ENCODE assay signal across 14 mouse cellular contexts in genomic region chr11:81595235-81595634, GRCm38 (mm10).
A peak's percentile ranks its signal among the peaks of the same experiment; 100 is the strongest.
DNase-seq lines count a peak whose midpoint lies in the region; ATAC-seq and TF ChIP-seq lines count a peak whose summit lies in the region.
"Had no signal": no experiment of that assay in that cellular context is flagged by ENCODE, and none has a peak within 500 bp of the region (broad histone marks: within the 10 kb centered on the region; RNA-seq: fewer than 3 reads in every experiment).

No protein-coding gene starts in this region.

- no peaks in the 10 kb centered on the region for H3K27me3 ChIP-seq in heart, embryonic 16.5 days (ENCODE audit: control insufficient read depth, insufficient read depth, low read length)
- H3K27me3 ChIP-seq: intestine, embryonic 15.5 days; liver, embryonic 13.5 days; neural tube, embryonic 15.5 days had no signal

- DNase-seq in heart, adult 18-20 months: no peak
- peak; percentile 34 to 71 for DNase-seq in left cerebral cortex, postnatal 10 days (ENCODE audit: extremely low spot score in 1 of 2, low spot score in 2 of 2)
- DNase-seq in left cerebral cortex, adult 2 months (ENCODE audit: extremely low spot score in 1 of 2, low spot score in 2 of 2): no peak
- peak; percentile 86 for DNase-seq in brain, embryonic 14.5 days (ENCODE audit: low read depth)
- peak; percentile 52 to 90 for DNase-seq in left cerebral cortex, postnatal 25 days (ENCODE audit: low spot score in 2 of 2)
- DNase-seq in cerebellum, adult 9-10 months: no peak
- DNase-seq: adrenal gland, postnatal 14 days; cerebellum, adult 2 months; liver, embryonic 13.5 days; thymus, postnatal 36 days had no signal

- TF ChIP-seq POLR2A in brain, embryonic 14.5 days (IDR thresholded peaks at IDR 0.05; ENCODE audit: borderline replicate concordance, extremely low read depth, insufficient read depth, insufficient read length, poor library complexity, severe bottlenecking): no peak

- peaks cover 13% of the 10 kb centered on the region for H3K4me1 ChIP-seq in heart, embryonic 16.5 days (ENCODE audit: control insufficient read depth, insufficient read depth, low read length)
- H3K4me1 ChIP-seq: intestine, embryonic 15.5 days; liver, embryonic 13.5 days had no signal

- 38% methylated on average over 2 of the region's 2 CpGs for WGBS in heart, embryonic 16.5 days

- intact Hi-C loops in left cerebral cortex, postnatal 10 days (cut with DNase I): no loop called here
- intact Hi-C loops in left cerebral cortex, adult 2 months (cut with DNase I): no loop called here
- intact Hi-C loops in left cerebral cortex, postnatal 25 days (cut with DNase I): no loop called here

- no peak overlapping the region for H3K27ac ChIP-seq in heart, embryonic 16.5 days (ENCODE audit: low read length)
- no peak overlapping the region for H3K27ac ChIP-seq in left cerebral cortex, adult 2 months
- H3K27ac ChIP-seq: intestine, embryonic 15.5 days; liver, embryonic 13.5 days; midbrain, embryonic 12.5 days; neural tube, embryonic 15.5 days had no signal

- peak; percentile 73 for ATAC-seq in heart, embryonic 16.5 days (replicated peaks; ENCODE audit: extremely low read depth, insufficient read depth, low FRiP score)
- ATAC-seq: intestine, embryonic 15.5 days had no signal

- no peak for TF ChIP-seq CTCF in left cerebral cortex, adult 2 months (IDR thresholded peaks at IDR 0.05)
- TF ChIP-seq CTCF in brain, embryonic 14.5 days (IDR thresholded peaks at IDR 0.05; ENCODE audit: borderline replicate concordance, extremely low read depth, insufficient read depth, insufficient read length): no peak

- H3K9me3 ChIP-seq in heart, embryonic 16.5 days (replicated peaks; ENCODE audit: control insufficient read depth, low read length): no peaks in the 10 kb centered on the region
- H3K9me3 ChIP-seq: intestine, embryonic 15.5 days; liver, embryonic 13.5 days; midbrain, embryonic 12.5 days; neural tube, embryonic 15.5 days had no signal

- H3K9ac ChIP-seq in heart, embryonic 16.5 days (ENCODE audit: low read length): no peak overlapping the region
- H3K9ac ChIP-seq: intestine, embryonic 15.5 days; liver, embryonic 13.5 days; midbrain, embryonic 12.5 days; neural tube, embryonic 15.5 days had no signal

- H3K36me3 ChIP-seq in heart, embryonic 16.5 days (ENCODE audit: control insufficient read depth, insufficient read depth): no peaks in the 10 kb centered on the region
- H3K36me3 ChIP-seq: intestine, embryonic 15.5 days; liver, embryonic 13.5 days; midbrain, embryonic 12.5 days; neural tube, embryonic 15.5 days had no signal

- H3K4me2 ChIP-seq in heart, embryonic 16.5 days (ENCODE audit: low read depth, low read length): no peak overlapping the region
- H3K4me2 ChIP-seq: intestine, embryonic 15.5 days; liver, embryonic 13.5 days; midbrain, embryonic 12.5 days; neural tube, embryonic 15.5 days had no signal

- no peak overlapping the region for H3K4me3 ChIP-seq in heart, embryonic 16.5 days (ENCODE audit: low read length)
- no peak overlapping the region for H3K4me3 ChIP-seq in left cerebral cortex, adult 2 months
- H3K4me3 ChIP-seq: intestine, embryonic 15.5 days; liver, embryonic 13.5 days; midbrain, embryonic 12.5 days; neural tube, embryonic 15.5 days had no signal

Comparison
In these comparisons a context has a peak if more than half of its experiments do, and no peak if none do; other contexts are left out.
1. DNase-seq: peak in left cerebral cortex, postnatal 10 days (2 of 2), brain, embryonic 14.5 days (single experiment) and left cerebral cortex, postnatal 25 days (2 of 2); none in heart, adult 18-20 months (0 of 2), left cerebral cortex, adult 2 months (0 of 2) and cerebellum, adult 9-10 months (single experiment).